In genomic region chr7:47001900-47002275, GRCm38 (mm10) we compare ENCODE assay signal across 24 mouse cellular contexts. TPM values are rescaled to one million over a fixed set of nuclear protein-coding genes. Genes with fewer than 3 reads are reported as not detected.
DNase-seq lines count a peak whose midpoint lies in the region; ATAC-seq lines count a peak whose summit lies in the region.
"Had no signal": no experiment of that assay in that cellular context is flagged by ENCODE, and none has a peak within 500 bp of the region (broad histone marks: within the 10 kb centered on the region; RNA-seq: fewer than 3 reads in every experiment).

No protein-coding gene starts in this region.

- WGBS in heart, embryonic 14.5 days = 70% methylated on average over 4 of the region's 4 CpGs
- 73% methylated on average over 4 of the region's 4 CpGs for WGBS in neural tube, embryonic 13.5 days
- WGBS in neural tube, embryonic 15.5 days = 66% methylated on average over 4 of the region's 4 CpGs
- WGBS in limb, embryonic 15.5 days = 51% methylated on average over 4 of the region's 4 CpGs

- no peak overlapping the region for H3K4me2 ChIP-seq in heart, embryonic 14.5 days (ENCODE audit: low read length)
- no peak overlapping the region for H3K4me2 ChIP-seq in neural tube, embryonic 13.5 days
- H3K4me2 ChIP-seq in neural tube, embryonic 15.5 days = no peak overlapping the region
- no peak overlapping the region for H3K4me2 ChIP-seq in limb, embryonic 15.5 days
- H3K4me2 ChIP-seq: heart, embryonic 15.5 days; limb, embryonic 12.5 days; neural tube, embryonic 12.5 days had no signal

- intact Hi-C loops in heart, postnatal 25 days (cut with DNase I) = no loop called here

- no peaks in the 10 kb centered on the region for H3K27me3 ChIP-seq in heart, embryonic 14.5 days (ENCODE audit: control insufficient read depth, insufficient read depth, low read length)
- no peaks in the 10 kb centered on the region for H3K27me3 ChIP-seq in neural tube, embryonic 13.5 days
- no peaks in the 10 kb centered on the region for H3K27me3 ChIP-seq in neural tube, embryonic 15.5 days (replicated peaks)
- H3K27me3 ChIP-seq in limb, embryonic 15.5 days = no peaks in the 10 kb centered on the region
- H3K27me3 ChIP-seq: heart, embryonic 15.5 days; limb, embryonic 12.5 days; neural tube, embryonic 12.5 days had no signal

- no peak overlapping the region for H3K27ac ChIP-seq in heart, embryonic 14.5 days (replicated peaks in 1 of 2; ENCODE audit: control insufficient read depth in 1 of 2, insufficient read depth in 1 of 2, low read depth in 2 of 2, low read length in 2 of 2)
- H3K27ac ChIP-seq in neural tube, embryonic 13.5 days (replicated peaks) = no peak overlapping the region
- no peak overlapping the region for H3K27ac ChIP-seq in neural tube, embryonic 15.5 days (replicated peaks)
- peak overlapping the region; percentile 50; the same call in 1 of the 2 replicates for H3K27ac ChIP-seq in limb, embryonic 15.5 days
- H3K27ac ChIP-seq: heart, embryonic 15.5 days; hindbrain, embryonic 10.5 days; limb, embryonic 12.5 days; neural tube, embryonic 12.5 days had no signal

- H3K4me3 ChIP-seq in heart, embryonic 14.5 days (ENCODE audit: control insufficient read depth in 1 of 2, insufficient read depth in 1 of 2, low read depth in 1 of 2, low read length in 2 of 2) = no peak overlapping the region
- no peak overlapping the region for H3K4me3 ChIP-seq in neural tube, embryonic 13.5 days
- H3K4me3 ChIP-seq in neural tube, embryonic 15.5 days (replicated peaks) = no peak overlapping the region
- H3K4me3 ChIP-seq in limb, embryonic 15.5 days = no peak overlapping the region
- H3K4me3 ChIP-seq: heart, embryonic 15.5 days; hindbrain, embryonic 10.5 days; limb, embryonic 12.5 days; neural tube, embryonic 12.5 days had no signal

- H3K9ac ChIP-seq in heart, embryonic 14.5 days (ENCODE audit: low read length) = peak overlapping the region; percentile 8; the same call in 1 of the 2 replicates
- 0 out of 2 replicates have a peak overlapping the region, but pooled peaks have one; percentile 26 for H3K9ac ChIP-seq in neural tube, embryonic 13.5 days
- no peak overlapping the region for H3K9ac ChIP-seq in neural tube, embryonic 15.5 days (replicated peaks)
- H3K9ac ChIP-seq in limb, embryonic 15.5 days = no peak overlapping the region
- H3K9ac ChIP-seq: heart, embryonic 15.5 days; limb, embryonic 12.5 days; neural tube, embryonic 12.5 days had no signal

- no peaks in the 10 kb centered on the region for H3K9me3 ChIP-seq in heart, embryonic 14.5 days (ENCODE audit: control insufficient read depth, low read length)
- no peaks in the 10 kb centered on the region for H3K9me3 ChIP-seq in neural tube, embryonic 13.5 days
- no peaks in the 10 kb centered on the region for H3K9me3 ChIP-seq in neural tube, embryonic 15.5 days (replicated peaks)
- no peaks in the 10 kb centered on the region for H3K9me3 ChIP-seq in limb, embryonic 15.5 days
- H3K9me3 ChIP-seq: heart, embryonic 15.5 days; hindbrain, embryonic 10.5 days; limb, embryonic 12.5 days; neural tube, embryonic 12.5 days had no signal

- DNase-seq in heart, postnatal 25 days (ENCODE audit: low spot score) = no peak
- no peak for DNase-seq in adrenal gland, adult (ENCODE audit: inconsistent age in 2 of 2, low spot score in 1 of 2)
- DNase-seq in frontal cortex, postnatal 25 days (ENCODE audit: low spot score in 2 of 2) = no peak
- DNase-seq: cerebellum, adult 9-10 months; gastrocnemius, postnatal 25 days; kidney, postnatal 14 days; lung, postnatal 14 days; right cerebral cortex, postnatal 4 days; thymus, adult 18-20 months had no signal

- no peak for ATAC-seq in heart, embryonic 14.5 days (ENCODE audit: insufficient number of reproducible peaks, insufficient read depth, low FRiP score, low read depth)
- ATAC-seq in neural tube, embryonic 13.5 days (ENCODE audit: low read depth) = no peak
- no peak for ATAC-seq in neural tube, embryonic 15.5 days (ENCODE audit: low FRiP score)
- ATAC-seq in limb, embryonic 15.5 days (ENCODE audit: insufficient number of reproducible peaks, low FRiP score, low TSS enrichment, low read depth) = no peak
- ATAC-seq: intestine, embryonic 16.5 days had no signal

- peaks cover 26% of the 10 kb centered on the region for H3K36me3 ChIP-seq in heart, embryonic 14.5 days (ENCODE audit: control insufficient read depth, insufficient read depth, low read length)
- peaks cover 25% of the 10 kb centered on the region for H3K36me3 ChIP-seq in neural tube, embryonic 13.5 days
- peaks cover 26% of the 10 kb centered on the region for H3K36me3 ChIP-seq in neural tube, embryonic 15.5 days
- peaks cover 25% of the 10 kb centered on the region for H3K36me3 ChIP-seq in limb, embryonic 15.5 days

- peaks cover 7 to 57% of the 10 kb centered on the region in 2 experiments; a peak in 3 of 4 replicates for H3K4me1 ChIP-seq in heart, embryonic 14.5 days (ENCODE audit: control insufficient read depth in 2 of 2, insufficient read depth in 2 of 2, low read length in 2 of 2)
- H3K4me1 ChIP-seq in neural tube, embryonic 13.5 days (replicated peaks) = peaks cover 66% of the 10 kb centered on the region
- H3K4me1 ChIP-seq in neural tube, embryonic 15.5 days = peaks cover 48% of the 10 kb centered on the region
- peaks cover 44% of the 10 kb centered on the region for H3K4me1 ChIP-seq in limb, embryonic 15.5 days

RNA-seq across cellular contexts. Expression of gene Spty2d1, which starts 6.3 kb away (rescaled TPM):
- 13.0 and 14.0 TPM in 2 replicates for polyA plus RNA-seq in heart, embryonic 14.5 days (2014; fragmentation: Nextera tagmentation; extraction: Ambion mirVana)
- 1 to 10 TPM; 7.3 to 7.9 TPM for total RNA-seq in heart, postnatal 25 days (2021)
- 8.3 and 9.6 TPM in 2 replicates for polyA plus RNA-seq in neural tube, embryonic 13.5 days (2015; fragmentation: Nextera tagmentation; extraction: Ambion mirVana)
- 7.3 and 8.7 TPM in 2 replicates for polyA plus RNA-seq in neural tube, embryonic 15.5 days (2015; fragmentation: Nextera tagmentation; extraction: Ambion mirVana)
- 23.3 and 23.9 TPM in 2 replicates for polyA plus RNA-seq in limb, embryonic 15.5 days (2015; fragmentation: Nextera tagmentation; extraction: Ambion mirVana)

RNA-seq across cellular contexts. Expression of gene Gm9999, which starts 18.5 kb away (rescaled TPM):
- polyA plus RNA-seq in heart, embryonic 14.5 days (2014; fragmentation: Nextera tagmentation; extraction: Ambion mirVana) = not detected in 2 replicates
- not detected for total RNA-seq in heart, postnatal 25 days (2021)
- not detected in 2 replicates for polyA plus RNA-seq in neural tube, embryonic 13.5 days (2015; fragmentation: Nextera tagmentation; extraction: Ambion mirVana)
- not detected in 2 replicates for polyA plus RNA-seq in neural tube, embryonic 15.5 days (2015; fragmentation: Nextera tagmentation; extraction: Ambion mirVana)
- not detected in 2 replicates for polyA plus RNA-seq in limb, embryonic 15.5 days (2015; fragmentation: Nextera tagmentation; extraction: Ambion mirVana)
- total RNA-seq: ES-E14; gastrocnemius, postnatal 25 days; left cerebral cortex, adult 8-10 months; megakaryocyte-erythroid progenitor cell, adult 5-6 weeks had no signal
- polyA plus RNA-seq: cortical plate, adult 2 months; frontal cortex, adult 2 months; heart, embryonic 15.5 days; hindbrain, embryonic 10.5 days; intestine, embryonic 16.5 days; limb, embryonic 12.5 days; liver, embryonic 16.5 days; neural tube, embryonic 12.5 days had no signal

RNA-seq across cellular contexts. Expression of gene Uevld, which starts 43.6 kb away (rescaled TPM):
- 9.8 TPM in 2 replicates for polyA plus RNA-seq in heart, embryonic 14.5 days (2014; fragmentation: Nextera tagmentation; extraction: Ambion mirVana)
- 10 to 100 TPM in 1 of 2 experiments, 1 to 10 TPM in 1; 8.2 to 10.8 TPM for total RNA-seq in heart, postnatal 25 days (2021)
- polyA plus RNA-seq in neural tube, embryonic 13.5 days (2015; fragmentation: Nextera tagmentation; extraction: Ambion mirVana) = 5.5 and 7.4 TPM in 2 replicates
- polyA plus RNA-seq in neural tube, embryonic 15.5 days (2015; fragmentation: Nextera tagmentation; extraction: Ambion mirVana) = 4.3 and 5.2 TPM in 2 replicates
- polyA plus RNA-seq in limb, embryonic 15.5 days (2015; fragmentation: Nextera tagmentation; extraction: Ambion mirVana) = 11.1 and 11.2 TPM in 2 replicates

RNA-seq across cellular contexts. Expression of gene Tmem86a, which starts 48.5 kb away (rescaled TPM):
- polyA plus RNA-seq in heart, embryonic 14.5 days (2014; fragmentation: Nextera tagmentation; extraction: Ambion mirVana) = 18.0 and 18.7 TPM in 2 replicates
- 10 to 100 TPM; 23.7 to 31.8 TPM for total RNA-seq in heart, postnatal 25 days (2021)
- 23.3 and 25.8 TPM in 2 replicates for polyA plus RNA-seq in neural tube, embryonic 13.5 days (2015; fragmentation: Nextera tagmentation; extraction: Ambion mirVana)
- polyA plus RNA-seq in neural tube, embryonic 15.5 days (2015; fragmentation: Nextera tagmentation; extraction: Ambion mirVana) = 25.3 and 25.4 TPM in 2 replicates
- 25.5 and 27.2 TPM in 2 replicates for polyA plus RNA-seq in limb, embryonic 15.5 days (2015; fragmentation: Nextera tagmentation; extraction: Ambion mirVana)

Comparison
In these comparisons a context has a peak if more than half of its experiments do, and no peak if none do; other contexts are left out.
1. H3K9ac ChIP-seq: peak in heart, embryonic 14.5 days (single experiment) and neural tube, embryonic 13.5 days (single experiment); none in neural tube, embryonic 15.5 days (single experiment) and limb, embryonic 15.5 days (single experiment).